Mouse (Mus musculus): Measurements from ENCODE around the gene Rgl2. TPM values are rescaled to one million over a fixed set of nuclear protein-coding genes. Genes with fewer than 3 reads are reported as not detected.

The Rgl2 gene
- polyA plus RNA-seq, 1 experiment, result 3.1 TPM

DNA sequence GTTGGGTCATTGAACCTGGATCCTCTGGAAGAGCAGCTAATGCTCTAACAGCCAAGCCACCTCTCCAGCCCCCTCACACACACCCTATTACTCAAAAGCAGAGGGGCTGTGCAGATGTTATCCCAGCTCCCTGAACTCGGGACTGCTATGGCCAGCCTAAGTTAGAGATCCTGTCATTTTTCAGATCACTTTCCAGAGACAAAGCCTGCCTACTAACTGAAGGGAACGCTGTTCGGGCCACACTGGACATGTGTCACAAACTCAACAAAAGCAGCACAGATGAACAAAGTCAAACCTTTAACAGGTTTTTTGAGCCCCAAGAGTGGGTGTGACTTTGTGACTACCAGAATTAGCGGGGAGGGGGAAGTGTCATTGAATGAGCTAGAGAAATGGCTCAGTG lies 23.5 kb downstream of the Rgl2 start:
- Histone ChIP-seq H3K36me3 (ENCODE audit: control insufficient read depth) (peaks cover 74% of the 10 kb centered on the region), H3K4me3 (replicated peaks) (peak overlapping the region; percentile 91), H3K27me3 (ENCODE audit: control insufficient read depth) (no peaks in the 10 kb centered on the region), H3K9me3 (ENCODE audit: control insufficient read depth, low read length) (no peaks in the 10 kb centered on the region), H3K4me1 (ENCODE audit: control insufficient read depth) (peaks cover 78% of the 10 kb centered on the region)
- TF ChIP-seq GATA1 (IDR thresholded peaks at IDR 0.05; ENCODE audit: low read length) (no peak), TAL1 (IDR thresholded peaks at IDR 0.05; ENCODE audit: low read length) (no peak)

DNA sequence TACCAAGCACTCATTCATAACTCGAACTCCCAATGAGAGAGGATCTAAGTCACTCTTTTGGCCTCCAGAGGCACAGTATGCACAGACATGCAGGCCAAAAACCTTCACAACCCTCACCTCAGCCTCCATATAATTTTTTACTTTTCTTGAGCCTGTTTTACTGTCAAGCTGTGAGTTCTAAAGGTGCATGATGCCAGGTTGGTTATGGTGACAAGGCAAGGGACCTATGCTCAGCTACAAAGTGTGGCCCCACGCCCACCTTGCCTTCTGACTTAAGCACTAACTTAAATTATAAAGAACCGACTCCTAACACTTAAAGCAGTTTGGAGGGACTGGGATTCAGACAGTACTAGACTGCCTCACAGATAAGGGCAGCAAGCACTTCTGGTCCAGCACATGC lies 24.0 kb downstream of the Rgl2 start:
- Histone ChIP-seq H3K4me1 (ENCODE audit: control insufficient read depth) (peaks cover 79% of the 10 kb centered on the region), H3K4me3 (replicated peaks) (peak overlapping the region; percentile 91), H3K36me3 (ENCODE audit: control insufficient read depth) (peaks cover 74% of the 10 kb centered on the region), H3K9me3 (ENCODE audit: control insufficient read depth, low read length) (no peaks in the 10 kb centered on the region), H3K27me3 (ENCODE audit: control insufficient read depth) (no peaks in the 10 kb centered on the region)
- no peak for TF ChIP-seq GATA1 (IDR thresholded peaks at IDR 0.05; ENCODE audit: low read length)
- no peak for TF ChIP-seq TAL1 (IDR thresholded peaks at IDR 0.05; ENCODE audit: low read length)

GRCm38 (mm10) chr17:33953961-33954565 lies 24.7 kb downstream of the Rgl2 start:
- TF ChIP-seq TAL1 (IDR thresholded peaks at IDR 0.05; ENCODE audit: low read length) (no peak), GATA1 (IDR thresholded peaks at IDR 0.05; ENCODE audit: low read length) (no peak)

DNA sequence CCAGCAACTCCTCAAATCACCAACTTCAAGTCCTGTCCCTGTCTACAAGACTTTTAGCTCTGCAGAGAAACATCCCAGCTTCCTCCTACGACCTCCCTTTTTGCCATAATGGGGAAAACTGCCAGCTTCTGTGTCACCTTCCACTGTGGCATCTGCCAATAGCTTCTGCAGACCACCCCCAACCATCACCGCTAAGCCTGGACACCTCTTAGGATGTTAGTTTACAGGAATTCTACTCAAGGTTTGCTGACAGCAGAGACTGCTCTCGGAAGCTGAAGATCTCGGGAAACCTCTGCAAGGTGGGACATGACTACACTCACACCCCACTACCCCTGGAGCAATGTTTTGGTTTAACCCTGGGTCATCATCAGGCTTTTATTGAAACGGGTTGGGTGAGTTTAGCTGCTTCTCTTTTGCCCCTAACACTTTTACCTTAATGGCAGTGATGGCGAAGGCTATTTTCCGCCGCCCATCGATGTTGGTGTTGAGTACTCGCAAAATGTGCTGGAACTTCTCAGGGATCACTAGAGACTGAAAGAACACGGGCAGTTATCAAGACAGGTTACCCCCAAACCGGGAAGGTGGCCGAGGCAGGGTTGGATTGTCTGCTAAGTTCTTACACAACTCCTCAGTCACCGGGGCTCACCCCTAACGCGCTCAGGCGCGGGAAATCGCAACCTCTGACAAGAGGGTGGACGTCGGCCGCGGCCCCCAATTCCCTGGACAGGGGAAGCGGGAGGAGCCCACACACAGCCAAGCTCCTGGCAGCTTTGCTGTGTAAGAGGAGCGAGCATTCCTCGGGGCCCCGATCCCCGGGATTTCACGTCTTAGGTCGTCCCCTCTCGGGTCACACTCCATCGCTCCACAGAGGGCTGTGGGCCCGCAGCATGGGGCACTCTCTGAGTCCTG lies 25.6 kb downstream of the Rgl2 start:
- H3K9me3 ChIP-seq (ENCODE audit: control insufficient read depth, low read length), result no peaks in the 10 kb centered on the region
- peak overlapping the region; percentile 91 for H3K4me3 ChIP-seq (replicated peaks)
- no peak for TF ChIP-seq GATA1 (IDR thresholded peaks at IDR 0.05; ENCODE audit: low read length)
- no peak for TF ChIP-seq TAL1 (IDR thresholded peaks at IDR 0.05; ENCODE audit: low read length)
- H3K27me3 ChIP-seq (ENCODE audit: control insufficient read depth), result no peaks in the 10 kb centered on the region
- peaks cover 74% of the 10 kb centered on the region for H3K36me3 ChIP-seq (ENCODE audit: control insufficient read depth)
- peaks cover 73% of the 10 kb centered on the region for H3K4me1 ChIP-seq (ENCODE audit: control insufficient read depth)

More at GRCm38 (mm10) chr17:33953961-33954565, 24.7 kb downstream of the Rgl2 start:
- Histone ChIP-seq H3K4me1 (ENCODE audit: control insufficient read depth) (peaks cover 74% of the 10 kb centered on the region), H3K4me3 (replicated peaks) (peak overlapping the region; percentile 91), H3K9me3 (ENCODE audit: control insufficient read depth, low read length) (no peaks in the 10 kb centered on the region), H3K27me3 (ENCODE audit: control insufficient read depth) (no peaks in the 10 kb centered on the region), H3K36me3 (ENCODE audit: control insufficient read depth) (peaks cover 74% of the 10 kb centered on the region)

DNA sequence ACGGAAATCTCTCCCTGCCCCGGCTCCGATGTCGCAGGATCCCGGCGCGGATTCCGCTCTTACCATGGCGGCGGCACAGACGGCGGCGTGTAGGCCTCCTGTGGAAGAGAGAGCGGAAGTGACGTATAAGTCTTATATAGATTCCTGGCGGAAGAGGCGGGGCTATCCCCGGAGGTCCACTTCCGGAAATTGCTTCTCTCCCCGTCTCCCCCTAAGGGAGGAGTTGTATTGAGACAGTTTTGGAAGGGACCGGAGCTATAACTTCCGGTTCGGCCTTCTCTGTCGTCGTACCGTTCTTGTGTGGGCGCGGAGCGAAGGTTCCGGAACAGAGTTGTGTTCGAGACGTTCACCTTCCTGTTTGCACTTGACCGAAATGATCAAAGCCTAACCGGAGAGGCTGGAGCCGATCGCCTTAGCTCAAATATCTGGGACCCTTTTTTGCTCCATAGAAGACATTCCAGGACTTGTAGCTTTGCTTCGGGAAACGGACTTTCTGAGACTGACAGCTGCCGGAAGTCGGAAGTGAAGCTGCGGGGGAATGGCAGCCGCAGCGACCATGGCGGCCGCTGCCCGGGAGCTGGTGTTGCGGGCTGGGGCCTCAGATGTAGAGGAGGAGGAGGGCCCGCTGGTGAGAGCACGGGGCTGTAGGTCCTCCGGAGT lies 26.3 kb downstream of the Rgl2 start, which contains the start of the genes Vps52 and Rps18:
Gene Vps52 (plus strand): TSS at position 258 of the 660 bp plus-strand sequence.
Gene Rps18 (minus strand): TSS at position 447 of the 660 bp plus-strand sequence.
- H3K4me1 ChIP-seq (ENCODE audit: control insufficient read depth), result peaks cover 65% of the 10 kb centered on the region
- peak within 1 kb of the TSS; percentile 91 for H3K4me3 ChIP-seq (replicated peaks)
- no peaks in the 10 kb centered on the region for H3K9me3 ChIP-seq (ENCODE audit: control insufficient read depth, low read length)
- H3K36me3 ChIP-seq (ENCODE audit: control insufficient read depth), result peaks cover 72% of the 10 kb centered on the region
- H3K27me3 ChIP-seq (ENCODE audit: control insufficient read depth), result no peaks in the 10 kb centered on the region
- TF ChIP-seq GATA1 (IDR thresholded peaks at IDR 0.05; ENCODE audit: low read length) (no peak), TAL1 (IDR thresholded peaks at IDR 0.05; ENCODE audit: low read length) (no peak)

DNA sequence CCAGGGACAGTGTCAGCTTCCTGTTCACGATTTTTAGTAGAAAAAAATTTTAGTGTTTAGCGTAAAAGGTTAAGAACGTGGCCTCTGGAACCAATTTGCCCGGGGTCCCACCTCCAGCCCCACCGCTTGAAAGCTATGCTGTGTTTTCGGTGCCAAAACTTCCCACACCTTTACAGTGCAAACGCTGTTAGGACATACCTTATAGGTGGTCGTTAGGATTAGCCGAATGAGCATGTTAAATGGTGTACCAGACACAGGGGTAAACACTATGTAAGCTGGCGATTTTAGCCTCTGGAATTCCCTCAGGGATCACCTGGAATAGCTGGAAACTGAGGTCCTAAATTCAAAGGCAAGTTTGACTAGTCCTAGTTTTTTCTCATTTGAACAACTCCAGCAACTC lies 27.0 kb downstream of the Rgl2 start:
- no peak for TF ChIP-seq TAL1 (IDR thresholded peaks at IDR 0.05; ENCODE audit: low read length)
- peak overlapping the region; percentile 91 for H3K4me3 ChIP-seq (replicated peaks)
- peaks cover 58% of the 10 kb centered on the region for H3K4me1 ChIP-seq (ENCODE audit: control insufficient read depth)
- no peaks in the 10 kb centered on the region for H3K27me3 ChIP-seq (ENCODE audit: control insufficient read depth)
- no peaks in the 10 kb centered on the region for H3K9me3 ChIP-seq (ENCODE audit: control insufficient read depth, low read length)
- peaks cover 72% of the 10 kb centered on the region for H3K36me3 ChIP-seq (ENCODE audit: control insufficient read depth)

GRCm38 (mm10) chr17:33957493-33957892 lies 28.1 kb downstream of the Rgl2 start:
- peaks cover 68% of the 10 kb centered on the region for H3K36me3 ChIP-seq (ENCODE audit: control insufficient read depth)
- H3K4me1 ChIP-seq (ENCODE audit: control insufficient read depth), result peaks cover 47% of the 10 kb centered on the region
- no peaks in the 10 kb centered on the region for H3K9me3 ChIP-seq (ENCODE audit: control insufficient read depth, low read length)
- no peaks in the 10 kb centered on the region for H3K27me3 ChIP-seq (ENCODE audit: control insufficient read depth)
- TF ChIP-seq TAL1 (IDR thresholded peaks at IDR 0.05; ENCODE audit: low read length) (no peak), GATA1 (IDR thresholded peaks at IDR 0.05; ENCODE audit: low read length) (no peak)
- no peak overlapping the region for H3K4me3 ChIP-seq (replicated peaks)

GRCm38 (mm10) chr17:33958451-33958850 lies 29.1 kb downstream of the Rgl2 start:
- Histone ChIP-seq H3K4me3 (replicated peaks) (no peak overlapping the region), H3K36me3 (ENCODE audit: control insufficient read depth) (peaks cover 68% of the 10 kb centered on the region), H3K9me3 (ENCODE audit: control insufficient read depth, low read length) (no peaks in the 10 kb centered on the region), H3K4me1 (ENCODE audit: control insufficient read depth) (peaks cover 37% of the 10 kb centered on the region), H3K27me3 (ENCODE audit: control insufficient read depth) (no peaks in the 10 kb centered on the region)
- TF ChIP-seq TAL1 (IDR thresholded peaks at IDR 0.05; ENCODE audit: low read length) (no peak), GATA1 (IDR thresholded peaks at IDR 0.05; ENCODE audit: low read length) (no peak)

DNA sequence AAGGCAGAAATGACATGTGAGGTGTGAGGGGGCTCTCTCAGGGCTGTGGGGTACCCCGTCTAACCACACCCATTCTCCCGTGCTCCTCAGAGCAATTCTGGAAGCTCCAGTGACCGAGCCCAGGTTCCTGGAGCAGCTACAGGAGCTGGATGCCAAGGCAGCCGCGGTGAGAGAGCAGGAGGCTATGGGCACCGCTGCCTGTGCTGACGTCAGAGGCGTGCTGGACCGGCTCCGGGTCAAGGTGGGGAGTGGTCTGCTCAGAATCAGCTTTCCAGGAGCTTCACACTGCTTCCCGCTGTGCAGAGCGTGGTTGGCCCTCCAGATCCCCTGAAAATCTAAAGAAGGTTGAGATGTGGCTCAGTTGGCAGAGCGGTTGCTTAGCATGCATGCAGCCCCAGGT lies 29.8 kb downstream of the Rgl2 start:
- Histone ChIP-seq H3K4me3 (replicated peaks) (no peak overlapping the region), H3K27me3 (ENCODE audit: control insufficient read depth) (no peaks in the 10 kb centered on the region), H3K4me1 (ENCODE audit: control insufficient read depth) (peaks cover 31% of the 10 kb centered on the region), H3K9me3 (ENCODE audit: control insufficient read depth, low read length) (no peaks in the 10 kb centered on the region), H3K36me3 (ENCODE audit: control insufficient read depth) (peaks cover 66% of the 10 kb centered on the region)
- TF ChIP-seq TAL1 (IDR thresholded peaks at IDR 0.05; ENCODE audit: low read length) (no peak), GATA1 (IDR thresholded peaks at IDR 0.05; ENCODE audit: low read length) (no peak)
